8 mouse cellular contexts compared by ENCODE assay signal in the genomic region with DNA sequence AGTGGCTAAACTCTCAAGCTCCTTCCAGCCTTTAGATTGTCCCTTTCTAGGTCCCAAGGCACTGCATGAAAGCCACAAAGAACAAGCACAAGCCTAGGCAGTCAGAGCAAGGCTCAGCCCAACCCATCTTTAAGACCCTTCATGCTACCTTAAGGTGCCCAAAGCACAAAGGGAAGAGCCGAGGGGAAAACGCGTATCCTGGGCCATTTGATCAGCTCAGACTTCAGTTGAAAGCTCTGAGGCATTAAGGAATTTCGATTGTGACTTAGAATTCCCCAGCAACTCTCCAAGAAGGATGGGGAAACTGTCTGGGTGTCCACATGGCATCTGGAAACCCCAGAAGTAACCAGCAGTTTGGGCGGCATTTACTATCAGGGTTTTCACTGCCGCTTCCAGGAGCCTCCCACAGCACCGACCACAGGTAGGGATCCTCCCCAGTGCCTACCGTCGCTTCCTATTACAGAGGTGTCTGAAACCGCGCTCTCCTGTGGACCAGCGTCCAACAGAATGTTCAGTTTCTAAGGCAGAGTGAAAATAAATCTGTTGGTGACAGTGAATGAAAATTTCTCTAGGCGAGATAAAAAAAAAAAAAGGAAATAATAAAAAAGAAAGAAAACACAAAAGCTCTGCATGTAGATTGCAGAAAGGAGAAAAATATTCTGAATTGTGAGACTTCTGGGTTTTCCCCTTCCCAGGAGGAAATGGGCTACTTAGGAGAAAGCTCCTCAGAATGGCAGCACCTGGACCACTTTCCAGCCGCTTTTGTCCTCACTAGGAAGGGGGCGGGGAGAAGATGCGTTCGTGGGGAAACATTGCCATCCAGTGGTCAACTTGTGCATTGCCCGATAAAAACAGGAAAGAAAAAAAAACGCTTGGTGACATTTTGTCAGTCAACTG.
DNase-seq lines count a peak whose midpoint lies in the region; ATAC-seq and TF ChIP-seq lines count a peak whose summit lies in the region.

No protein-coding gene starts in this region.

- peak; percentile 95 for ATAC-seq in forebrain, postnatal 0 days
- peak; percentile 84 for ATAC-seq in hindbrain, embryonic 12.5 days (ENCODE audit: low FRiP score)
- ATAC-seq in monocyte, adult 5-6 weeks (replicated peaks; ENCODE audit: insufficient number of reproducible peaks, low FRiP score, low TSS enrichment, poor library complexity, severe bottlenecking), result no peak

- peak overlapping the region; percentile 49 for H3K4me2 ChIP-seq in forebrain, postnatal 0 days (ENCODE audit: low read depth)
- H3K4me2 ChIP-seq in hindbrain, embryonic 12.5 days (replicated peaks), result peak overlapping the region; percentile 48

- DNase-seq in R1 (ENCODE audit: low read depth, low spot score), result peak; percentile 74
- DNase-seq in cerebellum, adult 18-20 months, result peak; percentile 19 to 50
- peak; percentile 96 for DNase-seq in forebrain, postnatal 0 days
- peak; percentile 8 for DNase-seq in layer of hippocampus, adult 9-11 months
- DNase-seq in lung, postnatal 36 days, result peak; percentile 54
- peak; percentile 12 to 28 for DNase-seq in right cerebral cortex, postnatal 36 days (ENCODE audit: low spot score in 2 of 2)

- H3K4me1 ChIP-seq in forebrain, postnatal 0 days (ENCODE audit: insufficient read depth), result 0 out of 2 replicates have a peak, but pooled peaks cover 3% of the 10 kb centered on the region
- peaks cover 3% of the 10 kb centered on the region; the same call in 1 of the 2 replicates for H3K4me1 ChIP-seq in hindbrain, embryonic 12.5 days

- peak; percentile 90 for TF ChIP-seq CTCF in forebrain, postnatal 0 days (IDR thresholded peaks at IDR 0.05; ENCODE audit: low read depth)

- no peaks in the 10 kb centered on the region for H3K36me3 ChIP-seq in forebrain, postnatal 0 days (ENCODE audit: insufficient read depth)
- no peaks in the 10 kb centered on the region for H3K36me3 ChIP-seq in hindbrain, embryonic 12.5 days

- peak overlapping the region; percentile 32 for H3K4me3 ChIP-seq in forebrain, postnatal 0 days (ENCODE audit: low read depth, low read length)
- H3K4me3 ChIP-seq in hindbrain, embryonic 12.5 days, result peak overlapping the region; percentile 27

- no peaks in the 10 kb centered on the region for H3K27me3 ChIP-seq in forebrain, postnatal 0 days (ENCODE audit: insufficient read depth, low read length)
- no peaks in the 10 kb centered on the region for H3K27me3 ChIP-seq in hindbrain, embryonic 12.5 days

- H3K9ac ChIP-seq in forebrain, postnatal 0 days, result peak overlapping the region; percentile 43
- H3K9ac ChIP-seq in hindbrain, embryonic 12.5 days, result peak overlapping the region; percentile 39

- H3K27ac ChIP-seq in forebrain, postnatal 0 days (ENCODE audit: low read depth, low read length), result peak overlapping the region; percentile 80
- peak overlapping the region; percentile 82 for H3K27ac ChIP-seq in hindbrain, embryonic 12.5 days

- WGBS in forebrain, postnatal 0 days, result 3% methylated on average over 19 of the region's 19 CpGs
- WGBS in hindbrain, embryonic 12.5 days, result 7% methylated on average over 19 of the region's 19 CpGs

- no peaks in the 10 kb centered on the region for H3K9me3 ChIP-seq in forebrain, postnatal 0 days (ENCODE audit: low read length)
- H3K9me3 ChIP-seq in hindbrain, embryonic 12.5 days (replicated peaks), result no peaks in the 10 kb centered on the region; the same call in 1 of the 2 replicates

Comparison
In these comparisons a context has a peak if more than half of its experiments do, and no peak if none do; other contexts are left out.
1. DNase-seq: peak in every context shown above with its lines; median percentile 96 in forebrain, postnatal 0 days; 74 in R1; 54 in lung, postnatal 36 days; 34 in cerebellum, adult 18-20 months; 20 in right cerebral cortex, postnatal 36 days; 8 in layer of hippocampus, adult 9-11 months.